In genomic region chr8:119861706-119862389, GRCm38 (mm10) we compare ENCODE assay signal across 1 mouse cellular context.
TF ChIP-seq lines count a peak whose summit lies in the region.

TSS of gene Klhl36 (plus strand) at chr8:119862266.

TF ChIP-seq in CH12.LX, 34 proteins besides CTCF, POLR2A, EP300 and RAD21 (continued from another document):
- no peak for TF ChIP-seq GABPA (IDR thresholded peaks at IDR 0.05; ENCODE audit: insufficient replicate concordance, low read depth, low read length)
- peak; percentile 81 for TF ChIP-seq NELFE (IDR thresholded peaks at IDR 0.05; ENCODE audit: low read depth, low read length)
- no peak for TF ChIP-seq MAX (IDR thresholded peaks at IDR 0.05; ENCODE audit: low read length)
- TF ChIP-seq JUND (conservative IDR thresholded peaks at IDR 0.05; ENCODE audit: low read depth, low read length): no peak
